Mouse (Mus musculus) stomach, postnatal 0 days (tissue): Measurements from ENCODE around the gene Pcbd2. TPM values are rescaled to one million over a fixed set of nuclear protein-coding genes. Genes with fewer than 3 reads are reported as not detected.

ENCODE experiments used
- ATAC-seq: fragments of 200-750 bp; cut with Nextera tagmentation; 2 replicates; pipeline ENCODE4 v1.8.0; 2017; ENCODE audit not compliant: low FRiP score, low TSS enrichment
- DNase-seq: peaks from one replicate; pipeline ENCODE4 v3.0.0-alpha.2; 2016; ENCODE audit warnings: low spot score
- H3K27ac ChIP-seq: fragments of 300-500 bp; sonication (generic); replicated peaks from 2 replicates; pipeline ENCODE4 v1.5.1; 2014; ENCODE audit warnings: mild to moderate bottlenecking, control low read depth
- H3K27me3 ChIP-seq: fragments of 300-500 bp; sonication (generic); 2 replicates; pipeline ENCODE4 v1.6.1; 2014; ENCODE audit warnings: low read length; ENCODE audit not compliant: control insufficient read depth, insufficient read depth
- H3K36me3 ChIP-seq: fragments of 300-500 bp; sonication (generic); 2 replicates; pipeline ENCODE4 v1.6.1; 2014; ENCODE audit warnings: low read length, mixed read lengths; ENCODE audit not compliant: control insufficient read depth, insufficient read depth
- H3K4me1 ChIP-seq: fragments of 300-500 bp; sonication (generic); replicated peaks from 2 replicates; pipeline ENCODE4 v1.6.1; 2014; ENCODE audit warnings: antibody characterized with exemption; ENCODE audit not compliant: control insufficient read depth, insufficient read depth
- H3K4me2 ChIP-seq: fragments of 300-500 bp; sonication (generic); replicated peaks from 2 replicates; pipeline ENCODE4 v1.6.1; 2014; ENCODE audit warnings: low read depth, mild to moderate bottlenecking, control low read depth, moderate library complexity
- H3K4me3 ChIP-seq: fragments of 300-500 bp; sonication (generic); 2 replicates; pipeline ENCODE4 v1.5.1; 2014; ENCODE audit warnings: low read depth, low read length, control low read depth
- H3K9ac ChIP-seq: fragments of 300-500 bp; sonication (generic); 2 replicates; pipeline ENCODE4 v1.6.1; 2014; ENCODE audit warnings: mild to moderate bottlenecking, low read length, control low read depth, mixed read lengths
- H3K9me3 ChIP-seq: fragments of 300-500 bp; sonication (generic); 2 replicates; pipeline ENCODE4 v1.6.1; 2016; ENCODE audit warnings: low read length; ENCODE audit not compliant: control insufficient read depth
- CTCF ChIP-seq: IDR thresholded peaks from 2 replicates; pipeline ENCODE4 v1.5.1; 2016; ENCODE audit warnings: antibody characterized with exemption, low read depth, mild to moderate bottlenecking, moderate library complexity
- EP300 ChIP-seq: optimal IDR thresholded peaks from 2 replicates; pipeline ENCODE3; 2016; ENCODE audit warnings: antibody characterized with exemption
- WGBS: fragments of 180-500 bp; shearing (Covaris S2); extraction: QIAGEN DNeasy Blood & Tissue Kit; methylation state at CpG from one replicate; pipeline ENCODE4 v1.1.7; 2014; 5-methylcytosine and 5-hydroxymethylcytosine counted together
- polyA plus RNA-seq: library from polyadenylated mRNA; unstranded; fragments of >200 nt; fragmentation: Nextera tagmentation; extraction: Ambion mirVana; gene quantifications from 2 replicates; pipeline ENCODE4 v1.2.1, GENCODE M21; 2015

Gene Pcbd2
- polyA plus RNA-seq, 1 experiment from 2014 or later: 71.2 TPM

- ATAC-seq (peak; percentile 93), DNase-seq (peak; percentile 90)
- Histone ChIP-seq H3K9me3 (no peaks in the 10 kb centered on the region), H3K9ac (peak within 1 kb of the TSS; percentile 97), H3K4me3 (peak within 1 kb of the TSS; percentile 94), H3K27me3 (no peaks in the 10 kb centered on the region), H3K27ac (peak within 1 kb of the TSS; percentile 93), H3K36me3 (peaks cover 6% of the 10 kb centered on the region; the same call in 1 of the 2 replicates), H3K4me2 (peak within 1 kb of the TSS; percentile 71), H3K4me1 (no peaks in the 10 kb centered on the region)
- WGBS: under 1% methylated on average over 63 of the region's 63 CpGs
- TF ChIP-seq EP300 (no peak), CTCF (no peak)
Observed at GRCm38 (mm10) chr13:55714501-55715166, 12.5 kb upstream of the Pcbd2 start, which contains the start of gene Txndc15. Txndc15 (plus strand) TSS chr13:55714650.

- H3K4me1 ChIP-seq: no peaks in the 10 kb centered on the region
- H3K4me3 ChIP-seq: peak overlapping the region; percentile 94
- peaks cover 6% of the 10 kb centered on the region; the same call in 1 of the 2 replicates for H3K36me3 ChIP-seq
- ATAC-seq: no peak
- peak overlapping the region; percentile 93 for H3K27ac ChIP-seq
- peak overlapping the region; percentile 71 for H3K4me2 ChIP-seq
- peak overlapping the region; percentile 97 for H3K9ac ChIP-seq
- TF ChIP-seq CTCF: no peak
- no peaks in the 10 kb centered on the region for H3K27me3 ChIP-seq
- WGBS: 4% methylated on average over 5 of the region's 5 CpGs
- DNase-seq: no peak
- no peaks in the 10 kb centered on the region for H3K9me3 ChIP-seq
Observed at GRCm38 (mm10) chr13:55715167-55715512, 12.0 kb upstream of the Pcbd2 start.

GRCm38 (mm10) chr13:55715908-55716510, 11.2 kb upstream of the Pcbd2 start:
- Histone ChIP-seq H3K4me2 (no peak overlapping the region), H3K36me3 (peaks cover 8% of the 10 kb centered on the region; the same call in 1 of the 2 replicates), H3K4me1 (no peaks in the 10 kb centered on the region), H3K27me3 (no peaks in the 10 kb centered on the region), H3K9me3 (no peaks in the 10 kb centered on the region), H3K9ac (no peak overlapping the region), H3K4me3 (no peak overlapping the region), H3K27ac (no peak overlapping the region)
- 65% methylated on average over 7 of the region's 7 CpGs for WGBS
- ATAC-seq: no peak
- no peak for DNase-seq
- TF ChIP-seq CTCF (no peak), EP300 (no peak)

GRCm38 (mm10) chr13:55721516-55721915, 5.7 kb upstream of the Pcbd2 start:
- no peak for DNase-seq

GRCm38 (mm10) chr13:55721995-55722394, 5.2 kb upstream of the Pcbd2 start:
- Histone ChIP-seq H3K4me1 (no peaks in the 10 kb centered on the region), H3K27me3 (no peaks in the 10 kb centered on the region), H3K4me2 (no peak overlapping the region), H3K36me3 (peaks cover 10% of the 10 kb centered on the region; the same call in 1 of the 2 replicates), H3K27ac (no peak overlapping the region), H3K4me3 (no peak overlapping the region), H3K9ac (no peak overlapping the region), H3K9me3 (no peaks in the 10 kb centered on the region)
- WGBS: 85% methylated on average over 2 of the region's 2 CpGs
- DNase-seq: no peak
- no peak for TF ChIP-seq EP300
- no peak for ATAC-seq

More at GRCm38 (mm10) chr13:55721516-55721915, 5.7 kb upstream of the Pcbd2 start:
- 78% methylated on average over 8 of the region's 8 CpGs for WGBS
- no peak for ATAC-seq
- peaks cover 10% of the 10 kb centered on the region; the same call in 1 of the 2 replicates for H3K36me3 ChIP-seq
- no peaks in the 10 kb centered on the region for H3K4me1 ChIP-seq
- TF ChIP-seq CTCF (no peak), EP300 (no peak)
- no peak overlapping the region for H3K27ac ChIP-seq
- no peak overlapping the region for H3K4me3 ChIP-seq
- no peak overlapping the region for H3K9ac ChIP-seq
- H3K4me2 ChIP-seq: no peak overlapping the region
- no peaks in the 10 kb centered on the region for H3K27me3 ChIP-seq
- no peaks in the 10 kb centered on the region for H3K9me3 ChIP-seq

GRCm38 (mm10) chr13:55726598-55727119, 509 bp upstream of the Pcbd2 start:
- Histone ChIP-seq H3K27me3 (no peaks in the 10 kb centered on the region), H3K27ac (peak overlapping the region; percentile 98), H3K9me3 (no peaks in the 10 kb centered on the region), H3K4me2 (peak overlapping the region; percentile 81), H3K4me1 (no peaks in the 10 kb centered on the region), H3K36me3 (peaks cover 2% of the 10 kb centered on the region; the same call in 1 of the 2 replicates), H3K4me3 (peak overlapping the region; percentile 56), H3K9ac (peak overlapping the region; percentile 78)
- WGBS: 2% methylated on average over 4 of the region's 4 CpGs
- DNase-seq (no peak), ATAC-seq (no peak)
- peak; percentile 48 for TF ChIP-seq CTCF
- no peak for TF ChIP-seq EP300
